Mouse (Mus musculus): Measurements from ENCODE around the gene Naa16. TPM values are rescaled to one million over a fixed set of nuclear protein-coding genes. Genes with fewer than 3 reads are reported as not detected.

Naa16 gene
- polyA plus RNA-seq, 1 experiment = 0.28 TPM

GRCm38 (mm10) chr14:79389438-79390264 lies 927 bp downstream of the Naa16 start:
- no peaks in the 10 kb centered on the region for H3K27me3 ChIP-seq (ENCODE audit: control insufficient read depth, insufficient read depth, low read length)
- 1% methylated on average over 16 of the region's 16 CpGs for WGBS
- no peaks in the 10 kb centered on the region; the same call in 1 of the 2 replicates for H3K4me1 ChIP-seq (ENCODE audit: control insufficient read depth, insufficient read depth, insufficient read length, low read length)
- H3K36me3 ChIP-seq (ENCODE audit: control insufficient read depth, insufficient read depth, low read length) = peaks cover 3% of the 10 kb centered on the region
- peak overlapping the region; percentile 94 for H3K27ac ChIP-seq (ENCODE audit: insufficient read depth, low read depth, low read length)
- no peak for TF ChIP-seq CTCF (IDR thresholded peaks at IDR 0.05; ENCODE audit: extremely low read depth, insufficient read length, insufficient replicate concordance, low read depth, low read length)
- TF ChIP-seq POLR2A (IDR thresholded peaks at IDR 0.05; ENCODE audit: low read depth, low read length) = no peak
- peak overlapping the region; percentile 95 for H3K4me3 ChIP-seq (ENCODE audit: low read depth, low read length)

- Histone ChIP-seq H3K4me3 (ENCODE audit: low read depth, low read length) (no peak overlapping the region), H3K27me3 (ENCODE audit: control insufficient read depth, insufficient read depth, low read length) (no peaks in the 10 kb centered on the region), H3K4me1 (ENCODE audit: control insufficient read depth, insufficient read depth, insufficient read length, low read length) (no peaks in the 10 kb centered on the region; the same call in 1 of the 2 replicates), H3K27ac (ENCODE audit: insufficient read depth, low read depth, low read length) (no peak overlapping the region), H3K36me3 (ENCODE audit: control insufficient read depth, insufficient read depth, low read length) (peaks cover 3% of the 10 kb centered on the region)
- TF ChIP-seq CTCF (IDR thresholded peaks at IDR 0.05; ENCODE audit: extremely low read depth, insufficient read length, insufficient replicate concordance, low read depth, low read length) (no peak), POLR2A (IDR thresholded peaks at IDR 0.05; ENCODE audit: low read depth, low read length) (no peak)
- WGBS = 83% methylated on average over 3 of the region's 3 CpGs
These were observed 2.3 kb downstream of the Naa16 start for GRCm38 (mm10) chr14:79388304-79388703.

- no peaks in the 10 kb centered on the region for H3K4me1 ChIP-seq (ENCODE audit: control insufficient read depth, insufficient read depth, insufficient read length, low read length)
- TF ChIP-seq POLR2A (IDR thresholded peaks at IDR 0.05; ENCODE audit: low read depth, low read length) = no peak
- WGBS = 83% methylated on average over 7 of the region's 7 CpGs
- H3K27ac ChIP-seq (ENCODE audit: insufficient read depth, low read depth, low read length) = no peak overlapping the region
- peaks cover 22% of the 10 kb centered on the region for H3K36me3 ChIP-seq (ENCODE audit: control insufficient read depth, insufficient read depth, low read length)
- no peak overlapping the region for H3K4me3 ChIP-seq (ENCODE audit: low read depth, low read length)
- H3K27me3 ChIP-seq (ENCODE audit: control insufficient read depth, insufficient read depth, low read length) = no peaks in the 10 kb centered on the region
These were observed 7.5 kb downstream of the Naa16 start for GRCm38 (mm10) chr14:79383120-79383519.

GRCm38 (mm10) chr14:79377041-79377440 lies 13.5 kb downstream of the Naa16 start:
- peaks cover 27% of the 10 kb centered on the region for H3K36me3 ChIP-seq (ENCODE audit: control insufficient read depth, insufficient read depth, low read length)
- no peak for TF ChIP-seq POLR2A (IDR thresholded peaks at IDR 0.05; ENCODE audit: low read depth, low read length)
- no peak for TF ChIP-seq CTCF (IDR thresholded peaks at IDR 0.05; ENCODE audit: extremely low read depth, insufficient read length, insufficient replicate concordance, low read depth, low read length)
- no peak overlapping the region for H3K27ac ChIP-seq (ENCODE audit: insufficient read depth, low read depth, low read length)
- no peaks in the 10 kb centered on the region for H3K27me3 ChIP-seq (ENCODE audit: control insufficient read depth, insufficient read depth, low read length)
- H3K4me3 ChIP-seq (ENCODE audit: low read depth, low read length) = no peak overlapping the region
- H3K4me1 ChIP-seq (ENCODE audit: control insufficient read depth, insufficient read depth, insufficient read length, low read length) = no peaks in the 10 kb centered on the region

GRCm38 (mm10) chr14:79358055-79358454 lies 32.5 kb downstream of the Naa16 start:
- Histone ChIP-seq H3K27me3 (ENCODE audit: control insufficient read depth, insufficient read depth, low read length) (no peaks in the 10 kb centered on the region), H3K4me3 (ENCODE audit: low read depth, low read length) (no peak overlapping the region), H3K4me1 (ENCODE audit: control insufficient read depth, insufficient read depth, insufficient read length, low read length) (no peaks in the 10 kb centered on the region), H3K27ac (ENCODE audit: insufficient read depth, low read depth, low read length) (no peak overlapping the region), H3K36me3 (ENCODE audit: control insufficient read depth, insufficient read depth, low read length) (peaks cover 26% of the 10 kb centered on the region)
- 28% methylated on average over 2 of the region's 2 CpGs for WGBS
- no peak for TF ChIP-seq POLR2A (IDR thresholded peaks at IDR 0.05; ENCODE audit: low read depth, low read length)
- no peak for TF ChIP-seq CTCF (IDR thresholded peaks at IDR 0.05; ENCODE audit: extremely low read depth, insufficient read length, insufficient replicate concordance, low read depth, low read length)

GRCm38 (mm10) chr14:79346384-79346783 lies 44.2 kb downstream of the Naa16 start:
- Histone ChIP-seq H3K36me3 (ENCODE audit: control insufficient read depth, insufficient read depth, low read length) (peaks cover 37% of the 10 kb centered on the region), H3K4me1 (ENCODE audit: control insufficient read depth, insufficient read depth, insufficient read length, low read length) (no peaks in the 10 kb centered on the region), H3K4me3 (ENCODE audit: low read depth, low read length) (no peak overlapping the region), H3K27me3 (ENCODE audit: control insufficient read depth, insufficient read depth, low read length) (no peaks in the 10 kb centered on the region), H3K27ac (ENCODE audit: insufficient read depth, low read depth, low read length) (no peak overlapping the region)
- 91% methylated on average over 3 of the region's 3 CpGs for WGBS
- TF ChIP-seq POLR2A (IDR thresholded peaks at IDR 0.05; ENCODE audit: low read depth, low read length) (no peak), CTCF (IDR thresholded peaks at IDR 0.05; ENCODE audit: extremely low read depth, insufficient read length, insufficient replicate concordance, low read depth, low read length) (no peak)

GRCm38 (mm10) chr14:79335613-79336012 lies 55.0 kb downstream of the Naa16 start:
- 90% methylated on average over 3 of the region's 3 CpGs for WGBS
- Histone ChIP-seq H3K4me1 (ENCODE audit: control insufficient read depth, insufficient read depth, insufficient read length, low read length) (peaks cover 3% of the 10 kb centered on the region; the same call in 1 of the 2 replicates), H3K4me3 (ENCODE audit: low read depth, low read length) (no peak overlapping the region), H3K27me3 (ENCODE audit: control insufficient read depth, insufficient read depth, low read length) (no peaks in the 10 kb centered on the region), H3K27ac (ENCODE audit: insufficient read depth, low read depth, low read length) (no peak overlapping the region), H3K36me3 (ENCODE audit: control insufficient read depth, insufficient read depth, low read length) (peaks cover 32% of the 10 kb centered on the region)
- TF ChIP-seq CTCF (IDR thresholded peaks at IDR 0.05; ENCODE audit: extremely low read depth, insufficient read length, insufficient replicate concordance, low read depth, low read length) (no peak), POLR2A (IDR thresholded peaks at IDR 0.05; ENCODE audit: low read depth, low read length) (no peak)
